Mouse (Mus musculus): ENCODE results near the gene Gca. TPM values are rescaled to one million over a fixed set of nuclear protein-coding genes. Genes with fewer than 3 reads are reported as not detected.

The Gca gene
- polyA plus RNA-seq, 1 experiment from 2014 or later = 5.1 TPM

GRCm38 (mm10) chr2:62646014-62646645 is 18.0 kb upstream of the Gca start, which contains the start of gene Ifih1:
Gene Ifih1 (minus strand): TSS chr2:62646255.
- Histone ChIP-seq H3K4me3 (ENCODE audit: low read depth, low read length) (peak within 1 kb of the TSS; percentile 72), H3K36me3 (ENCODE audit: control insufficient read depth, insufficient read depth, low read length) (no peaks in the 10 kb centered on the region), H3K4me1 (replicated peaks; ENCODE audit: control insufficient read depth, insufficient read depth) (no peaks in the 10 kb centered on the region), H3K9me3 (ENCODE audit: control insufficient read depth, low read length) (no peaks in the 10 kb centered on the region), H3K9ac (ENCODE audit: low read length) (peak within 1 kb of the TSS; percentile 76), H3K27ac (replicated peaks) (peak within 1 kb of the TSS; percentile 73), H3K27me3 (ENCODE audit: control insufficient read depth, insufficient read depth, low read length) (no peaks in the 10 kb centered on the region), H3K4me2 (replicated peaks; ENCODE audit: low read depth) (peak within 1 kb of the TSS; percentile 68)
- DNase-seq (ENCODE audit: low spot score) (peak; percentile 83), ATAC-seq (ENCODE audit: low FRiP score, low TSS enrichment) (peak; percentile 95)
- TF ChIP-seq CTCF (IDR thresholded peaks at IDR 0.05; ENCODE audit: low read depth) = peak; percentile 70
- no peak for TF ChIP-seq EP300 (optimal IDR thresholded peaks at IDR 0.05)
- under 1% methylated on average over 30 of the region's 30 CpGs for WGBS

GRCm38 (mm10) chr2:62646671-62647289 is 17.3 kb upstream of the Gca start:
- 24% methylated on average over 6 of the region's 6 CpGs for WGBS
- H3K4me2 ChIP-seq (replicated peaks; ENCODE audit: low read depth) = peak overlapping the region; percentile 68
- TF ChIP-seq EP300 (optimal IDR thresholded peaks at IDR 0.05) (no peak), CTCF (IDR thresholded peaks at IDR 0.05; ENCODE audit: low read depth) (no peak)
- DNase-seq (ENCODE audit: low spot score) = no peak
- H3K9me3 ChIP-seq (ENCODE audit: control insufficient read depth, low read length) = no peaks in the 10 kb centered on the region
- H3K27me3 ChIP-seq (ENCODE audit: control insufficient read depth, insufficient read depth, low read length) = no peaks in the 10 kb centered on the region
- H3K27ac ChIP-seq (replicated peaks) = no peak overlapping the region
- H3K4me1 ChIP-seq (replicated peaks; ENCODE audit: control insufficient read depth, insufficient read depth) = no peaks in the 10 kb centered on the region
- no peak overlapping the region for H3K9ac ChIP-seq (ENCODE audit: low read length)
- H3K4me3 ChIP-seq (ENCODE audit: low read depth, low read length) = peak overlapping the region; percentile 72
- ATAC-seq (ENCODE audit: low FRiP score, low TSS enrichment) = peak; percentile 27; the same call in 1 of the 2 replicates
- H3K36me3 ChIP-seq (ENCODE audit: control insufficient read depth, insufficient read depth, low read length) = no peaks in the 10 kb centered on the region

- Histone ChIP-seq H3K4me2 (replicated peaks; ENCODE audit: low read depth) (no peak overlapping the region), H3K4me3 (ENCODE audit: low read depth, low read length) (no peak overlapping the region), H3K9me3 (ENCODE audit: control insufficient read depth, low read length) (no peaks in the 10 kb centered on the region), H3K4me1 (replicated peaks; ENCODE audit: control insufficient read depth, insufficient read depth) (no peaks in the 10 kb centered on the region), H3K27me3 (ENCODE audit: control insufficient read depth, insufficient read depth, low read length) (no peaks in the 10 kb centered on the region), H3K36me3 (ENCODE audit: control insufficient read depth, insufficient read depth, low read length) (no peaks in the 10 kb centered on the region), H3K9ac (ENCODE audit: low read length) (no peak overlapping the region), H3K27ac (replicated peaks) (no peak overlapping the region)
- 60% methylated on average over 4 of the region's 4 CpGs for WGBS
- ATAC-seq (ENCODE audit: low FRiP score, low TSS enrichment) (no peak), DNase-seq (ENCODE audit: low spot score) (no peak)
- no peak for TF ChIP-seq CTCF (IDR thresholded peaks at IDR 0.05; ENCODE audit: low read depth)
- no peak for TF ChIP-seq EP300 (optimal IDR thresholded peaks at IDR 0.05)
Observed at GRCm38 (mm10) chr2:62651890-62652289, 12.2 kb upstream of the Gca start.

- DNase-seq (ENCODE audit: low spot score) = no peak
- WGBS = 67% methylated on average over 4 of the region's 4 CpGs
- no peak overlapping the region for H3K4me3 ChIP-seq (ENCODE audit: low read depth, low read length)
- no peaks in the 10 kb centered on the region for H3K36me3 ChIP-seq (ENCODE audit: control insufficient read depth, insufficient read depth, low read length)
- no peak overlapping the region for H3K4me2 ChIP-seq (replicated peaks; ENCODE audit: low read depth)
- no peaks in the 10 kb centered on the region for H3K9me3 ChIP-seq (ENCODE audit: control insufficient read depth, low read length)
- TF ChIP-seq CTCF (IDR thresholded peaks at IDR 0.05; ENCODE audit: low read depth) (no peak), EP300 (optimal IDR thresholded peaks at IDR 0.05) (no peak)
- H3K9ac ChIP-seq (ENCODE audit: low read length) = no peak overlapping the region
- no peak overlapping the region for H3K27ac ChIP-seq (replicated peaks)
- ATAC-seq (ENCODE audit: low FRiP score, low TSS enrichment) = no peak
- no peaks in the 10 kb centered on the region for H3K4me1 ChIP-seq (replicated peaks; ENCODE audit: control insufficient read depth, insufficient read depth)
- H3K27me3 ChIP-seq (ENCODE audit: control insufficient read depth, insufficient read depth, low read length) = no peaks in the 10 kb centered on the region
Observed at GRCm38 (mm10) chr2:62652466-62652865, 11.6 kb upstream of the Gca start.

- no peaks in the 10 kb centered on the region for H3K27me3 ChIP-seq (ENCODE audit: control insufficient read depth, insufficient read depth, low read length)
- 39% methylated on average over 7 of the region's 7 CpGs for WGBS
- H3K4me2 ChIP-seq (replicated peaks; ENCODE audit: low read depth) = no peak overlapping the region
- DNase-seq (ENCODE audit: low spot score) = peak; percentile 33
- no peaks in the 10 kb centered on the region for H3K36me3 ChIP-seq (ENCODE audit: control insufficient read depth, insufficient read depth, low read length)
- no peaks in the 10 kb centered on the region for H3K4me1 ChIP-seq (replicated peaks; ENCODE audit: control insufficient read depth, insufficient read depth)
- H3K4me3 ChIP-seq (ENCODE audit: low read depth, low read length) = no peak overlapping the region
- no peak overlapping the region for H3K27ac ChIP-seq (replicated peaks)
- ATAC-seq (ENCODE audit: low FRiP score, low TSS enrichment) = no peak; the same call in 1 of the 2 replicates
- H3K9me3 ChIP-seq (ENCODE audit: control insufficient read depth, low read length) = no peaks in the 10 kb centered on the region
- no peak overlapping the region for H3K9ac ChIP-seq (ENCODE audit: low read length)
- TF ChIP-seq CTCF (IDR thresholded peaks at IDR 0.05; ENCODE audit: low read depth) (peak; percentile 77), EP300 (optimal IDR thresholded peaks at IDR 0.05) (no peak)
Observed at GRCm38 (mm10) chr2:62654519-62655338, 9.4 kb upstream of the Gca start.

All from stomach, postnatal 0 days (tissue).